Mouse (Mus musculus) neural tube, postnatal 0 days (tissue): ENCODE results near the gene Slc37a4. TPM values are rescaled to one million over a fixed set of nuclear protein-coding genes. Genes with fewer than 3 reads are reported as not detected.

ENCODE experiments used
- microRNA-seq: library from miRNA; unstranded; fragments of <30 nt; microRNA quantifications from one replicate; pipeline ENCODE4, GENCODE M21; 2016
- polyA plus RNA-seq: library from polyadenylated mRNA; unstranded; fragments of >200 nt; fragmentation: Nextera tagmentation; extraction: Ambion mirVana; gene quantifications from 2 replicates; pipeline ENCODE4 v1.2.1, GENCODE M21; 2015

The Slc37a4 gene
- polyA plus RNA-seq, result 50.7 and 59.3 TPM in 2 replicates

GRCm38 (mm10) chr9:44396684-44397411 lies at the start of gene Slc37a4:
Slc37a4 (plus strand) TSS chr9:44396852.

GRCm38 (mm10) chr9:44361190-44361917 lies 35.3 kb upstream of the Slc37a4 start, which contains the start of gene Vps11:
Vps11 (minus strand) TSS chr9:44361670.

GRCm38 (mm10) chr9:44379054-44379834 lies 17.4 kb upstream of the Slc37a4 start, which contains the start of gene Hyou1:
Hyou1 (plus strand) TSS chr9:44379490.

GRCm38 (mm10) chr9:44406906-44407751 lies 10.5 kb downstream of the Slc37a4 start, which contains the start of the genes Rps25 and Trappc4:
Rps25 (plus strand) TSS chr9:44407139.
Trappc4 (minus strand) TSS chr9:44407600.

GRCm38 (mm10) chr9:44418519-44419385 lies 22.1 kb downstream of the Slc37a4 start, which contains the start of gene Ccdc84:
Ccdc84 (minus strand) TSS chr9:44418569.

GRCm38 (mm10) chr9:44440961-44441360 lies 44.3 kb downstream of the Slc37a4 start, which contains the start of gene Foxr1:
Foxr1 (minus strand) TSS chr9:44441136.

Small RNAs within 50 kb of the gene (microRNA-seq; reads per million reads assigned to microRNA genes)
- not detected for gene Mir7085

Other genes starting within 250 kb of the Slc37a4 start
- gene Cbl, start 162.8 kb upstream of the Slc37a4 start, polyA plus RNA-seq, result 11.6 and 14.1 TPM in 2 replicates
- 2.4 and 3.0 TPM in 2 replicates for gene Ccdc153, start 156.2 kb upstream of the Slc37a4 start, polyA plus RNA-seq
- 0.19 and 0.31 TPM in 2 replicates for gene Pdzd3, start 145.4 kb upstream of the Slc37a4 start, polyA plus RNA-seq
- 5.8 and 6.6 TPM in 2 replicates for gene Nlrx1, start 128.3 kb upstream of the Slc37a4 start, polyA plus RNA-seq
- 26.9 and 28.9 TPM in 2 replicates for gene Abcg4, start 108.2 kb upstream of the Slc37a4 start, polyA plus RNA-seq
- 12.9 and 14.0 TPM in 2 replicates for gene Hinfp, start 91.2 kb upstream of the Slc37a4 start, polyA plus RNA-seq
- gene C2cd2l, start 76.6 kb upstream of the Slc37a4 start, polyA plus RNA-seq, result 21.9 and 24.4 TPM in 2 replicates
- 28.9 and 31.0 TPM in 2 replicates for gene Dpagt1, start 70.8 kb upstream of the Slc37a4 start, polyA plus RNA-seq
- 103 and 104 TPM in 2 replicates for gene H2afx, start 62.2 kb upstream of the Slc37a4 start, polyA plus RNA-seq
- 53.4 and 54.7 TPM in 2 replicates for gene Hmbs, start 52.6 kb upstream of the Slc37a4 start, polyA plus RNA-seq
- gene Vps11, start 35.2 kb upstream of the Slc37a4 start, polyA plus RNA-seq, result 32.3 and 36.0 TPM in 2 replicates
- 17.0 and 18.1 TPM in 2 replicates for gene Hyou1, start 17.4 kb upstream of the Slc37a4 start, polyA plus RNA-seq
- gene Rps25, start 10.3 kb downstream of the Slc37a4 start, polyA plus RNA-seq, result 1,331 and 1,463 TPM in 2 replicates
- 264 and 298 TPM in 2 replicates for gene Trappc4, start 10.7 kb downstream of the Slc37a4 start, polyA plus RNA-seq
- gene Ccdc84, start 21.7 kb downstream of the Slc37a4 start, polyA plus RNA-seq, result 25.8 and 30.9 TPM in 2 replicates
- not detected in 2 replicates for gene Foxr1, start 44.3 kb downstream of the Slc37a4 start, polyA plus RNA-seq
- gene Upk2, start 58.1 kb downstream of the Slc37a4 start, polyA plus RNA-seq, result not detected in 2 replicates
- 9.8 and 9.9 TPM in 2 replicates for gene Bcl9l, start 86.0 kb downstream of the Slc37a4 start, polyA plus RNA-seq
- not detected in 2 replicates for gene Cxcr5, start 165.0 kb downstream of the Slc37a4 start, polyA plus RNA-seq
- gene Ddx6, start 208.0 kb downstream of the Slc37a4 start, polyA plus RNA-seq, result 21.4 and 21.7 TPM in 2 replicates